Mouse (Mus musculus): ENCODE data around the gene Epha3.

The Epha3 gene

DNA sequence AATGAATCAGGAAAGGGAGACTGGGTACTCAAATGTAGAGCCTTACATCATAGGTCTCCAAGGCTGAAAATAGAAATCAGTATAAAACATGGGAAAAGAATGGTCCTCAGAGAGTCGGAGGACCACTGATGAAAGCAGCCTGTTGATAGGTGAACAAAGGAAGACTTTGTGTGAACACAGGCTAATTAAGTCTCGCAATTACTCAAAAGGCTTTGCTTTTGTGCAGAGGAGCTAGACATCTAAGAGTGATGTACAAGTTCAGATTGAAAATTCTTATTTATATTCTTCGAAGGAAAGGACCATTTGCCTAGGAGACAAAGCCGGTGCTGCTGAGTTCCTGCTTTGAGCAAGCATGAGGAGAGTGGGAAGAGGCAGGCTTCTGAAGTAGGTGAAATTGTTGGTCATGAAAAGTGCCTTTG, 363.0 kb downstream of the Epha3 start:
- no peak for DNase-seq (ENCODE audit: low read depth)
